Mouse (Mus musculus): ENCODE data around the gene Pde2a. TPM values are rescaled to one million over a fixed set of nuclear protein-coding genes. Genes with fewer than 3 reads are reported as not detected.

Pde2a gene
- polyA plus RNA-seq, 1 experiment from 2014 or later: 5.9 TPM

DNA sequence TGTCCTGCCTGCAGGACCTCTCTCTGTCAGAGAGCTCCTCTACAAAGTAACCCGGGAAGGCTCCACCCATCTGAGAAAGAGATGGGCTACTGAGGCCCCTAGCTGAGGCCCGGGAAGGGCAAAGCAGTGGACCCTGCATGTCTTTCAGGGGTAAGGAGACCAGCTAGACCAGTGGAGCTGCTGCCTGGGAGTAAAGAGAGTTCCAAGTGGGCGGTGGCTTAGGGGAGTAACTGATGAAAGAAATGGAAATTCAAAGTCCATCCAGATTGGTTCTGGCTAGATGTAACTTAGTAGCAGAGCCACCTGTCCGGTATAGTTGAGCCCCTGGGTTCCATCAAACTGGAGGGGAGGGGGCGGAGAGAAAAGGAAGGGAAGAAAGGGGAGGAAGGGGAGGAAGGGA is 112.9 kb downstream of the Pde2a start:
- H3K4me3 ChIP-seq (ENCODE audit: low read depth, low read length): no peak overlapping the region
- peaks cover 6% of the 10 kb centered on the region; the same call in 1 of the 2 replicates for H3K27me3 ChIP-seq (ENCODE audit: control insufficient read depth, insufficient read depth, low read length)
- no peak overlapping the region for H3K27ac ChIP-seq (ENCODE audit: low read depth, low read length)
- no peak overlapping the region for H3K9ac ChIP-seq (ENCODE audit: low read depth, low read length)
- H3K36me3 ChIP-seq (ENCODE audit: control insufficient read depth, insufficient read depth, low read length): no peaks in the 10 kb centered on the region
- no peak overlapping the region for H3K4me2 ChIP-seq
- no peak for ATAC-seq (replicated peaks; ENCODE audit: insufficient number of reproducible peaks, low FRiP score, low TSS enrichment)
- no peaks in the 10 kb centered on the region for H3K4me1 ChIP-seq (ENCODE audit: control insufficient read depth, insufficient read depth, low read length)
- 29% methylated on average over 5 of the region's 5 CpGs for WGBS (ENCODE audit: insufficient replicate concordance)
- no peaks in the 10 kb centered on the region for H3K9me3 ChIP-seq (replicated peaks; ENCODE audit: control insufficient read depth, low read length)

DNA sequence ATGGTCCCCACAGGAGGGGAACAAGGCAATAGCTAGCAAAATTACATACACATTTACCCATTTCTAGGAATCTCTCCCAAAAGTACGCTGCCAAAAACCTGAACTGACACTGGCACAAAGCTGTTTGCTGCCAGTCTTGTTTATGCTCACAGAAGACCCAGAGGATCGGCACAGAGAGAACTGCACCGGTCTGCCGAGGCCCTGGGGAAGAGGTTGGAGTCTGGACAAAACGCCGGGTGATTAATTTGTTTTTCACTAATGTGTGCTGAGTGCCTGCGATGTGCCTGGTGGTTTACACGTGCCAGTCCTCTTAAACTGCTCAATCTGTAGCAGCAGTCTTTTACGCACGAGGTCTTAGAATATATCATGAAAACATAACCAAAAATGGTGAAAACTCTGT is 113.6 kb downstream of the Pde2a start:
- ATAC-seq (replicated peaks; ENCODE audit: insufficient number of reproducible peaks, low FRiP score, low TSS enrichment): no peak
- WGBS (ENCODE audit: insufficient replicate concordance): 75% methylated on average over 10 of the region's 10 CpGs

DNA sequence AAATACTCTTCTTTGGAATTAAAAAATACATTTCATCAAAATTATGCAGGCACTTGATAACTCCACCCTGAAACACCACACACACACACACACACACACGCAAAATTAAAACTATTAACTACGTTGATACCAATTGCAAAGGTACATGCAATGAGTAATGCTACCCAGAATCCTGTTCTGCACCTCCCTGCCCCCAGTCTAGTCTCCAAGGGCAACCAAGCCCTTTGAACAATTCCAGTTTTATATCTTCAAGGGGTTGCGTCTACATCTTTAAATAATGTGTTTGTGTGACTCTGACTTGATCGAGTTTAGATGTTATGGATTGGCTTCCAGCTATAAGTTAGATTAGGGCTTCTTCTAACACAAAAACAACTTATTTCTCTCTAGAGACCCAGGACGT is 114.0 kb downstream of the Pde2a start:
- Histone ChIP-seq H3K4me1 (ENCODE audit: control insufficient read depth, insufficient read depth, low read length) (no peaks in the 10 kb centered on the region), H3K4me3 (ENCODE audit: low read depth, low read length) (no peak overlapping the region), H3K4me2 (no peak overlapping the region), H3K9me3 (replicated peaks; ENCODE audit: control insufficient read depth, low read length) (no peaks in the 10 kb centered on the region), H3K27me3 (ENCODE audit: control insufficient read depth, insufficient read depth, low read length) (peaks cover 6% of the 10 kb centered on the region; the same call in 1 of the 2 replicates), H3K27ac (ENCODE audit: low read depth, low read length) (no peak overlapping the region), H3K9ac (ENCODE audit: low read depth, low read length) (no peak overlapping the region), H3K36me3 (ENCODE audit: control insufficient read depth, insufficient read depth, low read length) (no peaks in the 10 kb centered on the region)
- no peak for ATAC-seq (replicated peaks; ENCODE audit: insufficient number of reproducible peaks, low FRiP score, low TSS enrichment)
- WGBS (ENCODE audit: insufficient replicate concordance): 79% methylated on average over 5 of the region's 5 CpGs

More for the DNA sequence above, 113.6 kb downstream of the Pde2a start:
- Histone ChIP-seq H3K27ac (ENCODE audit: low read depth, low read length) (no peak overlapping the region), H3K27me3 (ENCODE audit: control insufficient read depth, insufficient read depth, low read length) (peaks cover 6% of the 10 kb centered on the region; the same call in 1 of the 2 replicates), H3K4me1 (ENCODE audit: control insufficient read depth, insufficient read depth, low read length) (no peaks in the 10 kb centered on the region), H3K4me2 (no peak overlapping the region), H3K9ac (ENCODE audit: low read depth, low read length) (no peak overlapping the region), H3K4me3 (ENCODE audit: low read depth, low read length) (no peak overlapping the region), H3K36me3 (ENCODE audit: control insufficient read depth, insufficient read depth, low read length) (no peaks in the 10 kb centered on the region), H3K9me3 (replicated peaks; ENCODE audit: control insufficient read depth, low read length) (no peaks in the 10 kb centered on the region)

DNA sequence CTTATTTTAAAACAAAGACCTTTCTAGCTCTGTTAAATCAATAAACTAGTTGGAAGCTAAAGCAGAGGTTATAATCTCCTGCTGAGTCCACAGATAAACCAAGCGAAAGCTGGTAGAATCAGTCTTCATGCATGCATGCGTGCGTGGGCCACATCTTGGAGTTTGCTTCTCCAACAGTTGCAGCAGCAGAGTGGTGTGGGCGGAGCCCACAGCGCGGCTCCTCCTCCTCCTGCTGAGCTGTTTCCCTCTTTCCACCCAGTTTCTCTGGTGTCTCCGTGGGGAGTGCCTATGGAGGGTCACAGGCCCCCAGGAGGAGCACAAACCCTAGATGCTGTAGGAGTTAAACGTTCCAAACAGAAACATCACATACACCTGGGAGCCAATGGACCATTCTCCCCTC is 116.0 kb downstream of the Pde2a start:
- Histone ChIP-seq H3K27me3 (ENCODE audit: control insufficient read depth, insufficient read depth, low read length) (peaks cover 6% of the 10 kb centered on the region; the same call in 1 of the 2 replicates), H3K9me3 (replicated peaks; ENCODE audit: control insufficient read depth, low read length) (no peaks in the 10 kb centered on the region), H3K4me2 (no peak overlapping the region; the same call in 1 of the 2 replicates), H3K9ac (ENCODE audit: low read depth, low read length) (no peak overlapping the region), H3K4me3 (ENCODE audit: low read depth, low read length) (no peak overlapping the region), H3K36me3 (ENCODE audit: control insufficient read depth, insufficient read depth, low read length) (no peaks in the 10 kb centered on the region), H3K4me1 (ENCODE audit: control insufficient read depth, insufficient read depth, low read length) (no peaks in the 10 kb centered on the region), H3K27ac (ENCODE audit: low read depth, low read length) (no peak overlapping the region)
- WGBS (ENCODE audit: insufficient replicate concordance): 45% methylated on average over 8 of the region's 8 CpGs
- ATAC-seq (replicated peaks; ENCODE audit: insufficient number of reproducible peaks, low FRiP score, low TSS enrichment): no peak

DNA sequence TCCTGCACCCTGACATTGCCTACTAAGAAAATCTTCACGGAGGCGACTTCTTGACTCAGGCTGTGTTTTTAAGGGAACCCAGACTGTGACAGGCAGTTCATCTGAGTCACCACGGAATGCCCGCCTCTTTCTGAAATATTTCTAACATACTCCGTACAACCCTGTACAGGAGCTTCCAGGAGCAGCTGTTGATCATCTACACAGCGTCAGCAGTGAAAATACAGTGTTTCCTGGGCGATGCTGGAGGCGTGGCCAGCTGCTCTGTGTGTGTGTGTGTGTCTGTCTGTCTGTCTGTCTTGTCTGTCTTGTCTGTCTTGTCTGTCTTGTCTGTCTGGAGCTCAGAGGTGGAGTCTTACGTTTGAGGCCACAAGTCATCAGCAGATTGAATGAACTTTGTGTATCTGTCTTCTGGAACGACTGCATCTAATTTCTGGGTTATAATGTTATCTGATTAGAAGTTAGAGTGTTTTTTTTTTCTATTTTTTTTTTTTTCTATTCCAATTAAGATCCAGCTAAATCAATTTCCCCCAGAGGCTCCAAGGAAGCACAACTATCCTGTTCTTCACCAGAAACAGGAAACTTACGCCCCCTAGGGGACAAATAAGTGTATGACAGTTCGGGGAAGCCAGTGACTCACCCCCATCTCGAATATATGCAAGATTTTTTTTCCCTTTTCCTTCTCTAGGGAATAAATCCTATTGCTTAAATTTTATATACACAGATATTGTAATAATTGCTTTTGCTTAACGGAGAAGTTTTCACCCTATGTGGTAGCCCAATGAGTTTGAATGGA is 116.8 kb downstream of the Pde2a start:
- H3K4me3 ChIP-seq (ENCODE audit: low read depth, low read length): no peak overlapping the region
- no peak overlapping the region for H3K4me2 ChIP-seq
- H3K4me1 ChIP-seq (ENCODE audit: control insufficient read depth, insufficient read depth, low read length): no peaks in the 10 kb centered on the region
- peaks cover 4% of the 10 kb centered on the region; the same call in 1 of the 2 replicates for H3K27me3 ChIP-seq (ENCODE audit: control insufficient read depth, insufficient read depth, low read length)
- no peak overlapping the region for H3K9ac ChIP-seq (ENCODE audit: low read depth, low read length)
- 41% methylated on average over 14 of the region's 14 CpGs for WGBS (ENCODE audit: insufficient replicate concordance)
- no peak for ATAC-seq (replicated peaks; ENCODE audit: insufficient number of reproducible peaks, low FRiP score, low TSS enrichment)
- H3K27ac ChIP-seq (ENCODE audit: low read depth, low read length): no peak overlapping the region
- no peaks in the 10 kb centered on the region for H3K36me3 ChIP-seq (ENCODE audit: control insufficient read depth, insufficient read depth, low read length)
- H3K9me3 ChIP-seq (replicated peaks; ENCODE audit: control insufficient read depth, low read length): no peaks in the 10 kb centered on the region

DNA sequence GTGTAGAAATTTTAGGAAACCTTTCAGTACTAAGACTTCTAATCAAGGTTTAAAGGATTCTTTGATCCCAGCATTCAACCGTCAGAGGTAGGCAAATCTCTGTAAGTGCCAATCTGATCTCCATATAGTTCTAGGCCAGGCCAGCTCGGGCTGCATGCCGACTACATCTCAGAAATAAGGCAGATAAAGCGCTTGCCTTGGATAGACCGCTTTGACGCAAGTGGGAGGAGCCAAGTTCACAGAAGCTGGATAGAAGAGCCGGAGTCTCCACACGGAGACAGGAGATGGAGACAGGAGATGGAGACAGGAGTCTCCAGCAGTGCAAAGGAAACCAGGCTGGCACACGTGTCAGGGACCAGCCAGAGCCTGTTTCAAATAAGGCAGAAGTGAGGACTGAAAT is 118.3 kb downstream of the Pde2a start:
- WGBS (ENCODE audit: insufficient replicate concordance): 25% methylated on average over 9 of the region's 9 CpGs
- Histone ChIP-seq H3K4me3 (ENCODE audit: low read depth, low read length) (no peak overlapping the region), H3K4me1 (ENCODE audit: control insufficient read depth, insufficient read depth, low read length) (no peaks in the 10 kb centered on the region), H3K27ac (ENCODE audit: low read depth, low read length) (no peak overlapping the region), H3K9ac (ENCODE audit: low read depth, low read length) (no peak overlapping the region), H3K9me3 (replicated peaks; ENCODE audit: control insufficient read depth, low read length) (no peaks in the 10 kb centered on the region), H3K27me3 (ENCODE audit: control insufficient read depth, insufficient read depth, low read length) (no peaks in the 10 kb centered on the region), H3K4me2 (no peak overlapping the region), H3K36me3 (ENCODE audit: control insufficient read depth, insufficient read depth, low read length) (no peaks in the 10 kb centered on the region)
- ATAC-seq (replicated peaks; ENCODE audit: insufficient number of reproducible peaks, low FRiP score, low TSS enrichment): no peak

DNA sequence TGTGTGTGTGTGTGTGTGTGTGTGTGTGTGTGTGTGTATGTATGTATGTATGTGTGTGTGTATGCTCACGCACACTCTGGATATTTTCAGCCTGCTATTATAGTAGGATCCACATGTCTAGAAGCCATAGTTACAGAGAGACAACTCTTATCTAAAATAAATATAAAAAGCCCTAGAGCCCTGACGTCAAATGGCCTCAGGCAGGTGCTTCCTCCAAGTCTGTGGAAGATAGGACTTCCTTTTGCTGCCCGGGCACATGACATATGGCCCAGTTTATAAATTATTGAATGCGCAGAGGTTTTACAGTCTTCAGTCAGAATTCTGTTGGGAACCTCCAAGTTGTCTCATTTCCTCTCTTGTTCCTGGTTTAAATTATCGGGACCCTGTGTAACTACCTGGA is 119.2 kb downstream of the Pde2a start:
- no peaks in the 10 kb centered on the region for H3K27me3 ChIP-seq (ENCODE audit: control insufficient read depth, insufficient read depth, low read length)
- H3K9ac ChIP-seq (ENCODE audit: low read depth, low read length): no peak overlapping the region
- H3K4me1 ChIP-seq (ENCODE audit: control insufficient read depth, insufficient read depth, low read length): no peaks in the 10 kb centered on the region
- WGBS (ENCODE audit: insufficient replicate concordance): 52% methylated on average over 5 of the region's 5 CpGs
- no peak overlapping the region for H3K27ac ChIP-seq (ENCODE audit: low read depth, low read length)
- H3K9me3 ChIP-seq (replicated peaks; ENCODE audit: control insufficient read depth, low read length): no peaks in the 10 kb centered on the region
- ATAC-seq (replicated peaks; ENCODE audit: insufficient number of reproducible peaks, low FRiP score, low TSS enrichment): no peak
- H3K36me3 ChIP-seq (ENCODE audit: control insufficient read depth, insufficient read depth, low read length): no peaks in the 10 kb centered on the region
- no peak overlapping the region for H3K4me2 ChIP-seq
- H3K4me3 ChIP-seq (ENCODE audit: low read depth, low read length): no peak overlapping the region

DNA sequence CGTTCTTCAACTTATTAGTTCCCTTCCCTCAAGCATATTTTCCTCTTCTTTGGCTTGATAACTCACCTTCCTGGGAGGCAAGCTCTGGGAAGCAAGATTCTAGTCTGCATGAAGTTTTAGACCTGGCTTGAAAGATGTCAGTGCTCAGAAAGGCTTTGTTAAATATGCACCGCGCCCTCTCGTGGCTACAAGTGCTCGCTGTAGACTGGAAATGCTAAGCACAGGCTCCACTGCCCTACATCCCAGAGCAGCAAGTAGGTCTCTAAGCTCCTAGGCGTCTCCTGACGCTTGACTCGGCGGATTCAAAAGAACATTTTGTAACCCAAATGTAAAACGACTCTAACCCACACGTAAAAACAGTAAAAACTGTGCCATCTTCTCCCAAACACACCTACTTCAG is 119.6 kb downstream of the Pde2a start:
- Histone ChIP-seq H3K27ac (ENCODE audit: low read depth, low read length) (no peak overlapping the region), H3K36me3 (ENCODE audit: control insufficient read depth, insufficient read depth, low read length) (no peaks in the 10 kb centered on the region), H3K4me2 (no peak overlapping the region), H3K9me3 (replicated peaks; ENCODE audit: control insufficient read depth, low read length) (no peaks in the 10 kb centered on the region), H3K4me3 (ENCODE audit: low read depth, low read length) (no peak overlapping the region), H3K9ac (ENCODE audit: low read depth, low read length) (no peak overlapping the region), H3K4me1 (ENCODE audit: control insufficient read depth, insufficient read depth, low read length) (no peaks in the 10 kb centered on the region), H3K27me3 (ENCODE audit: control insufficient read depth, insufficient read depth, low read length) (no peaks in the 10 kb centered on the region)
- no peak for ATAC-seq (replicated peaks; ENCODE audit: insufficient number of reproducible peaks, low FRiP score, low TSS enrichment)
- WGBS (ENCODE audit: insufficient replicate concordance): 4% methylated on average over 11 of the region's 11 CpGs

DNA sequence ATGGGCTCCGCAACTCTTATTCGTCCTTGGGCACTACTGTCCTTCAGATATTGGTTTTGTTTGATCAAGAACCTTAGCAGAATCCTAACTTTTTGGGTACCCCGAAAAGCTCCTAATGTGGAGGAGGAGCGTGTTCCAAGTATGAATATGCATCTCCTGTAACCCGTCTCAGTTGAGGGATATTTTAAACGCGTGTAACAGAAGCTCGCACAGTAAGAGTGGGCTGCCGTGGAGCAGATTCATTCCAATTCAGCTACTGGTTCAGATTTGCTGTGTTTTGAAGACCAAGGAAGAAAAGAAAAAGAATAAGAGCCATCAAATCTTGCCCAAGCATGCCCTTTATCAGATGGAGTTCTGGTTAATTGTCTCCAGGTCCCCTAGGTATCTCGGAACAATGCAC is 120.2 kb downstream of the Pde2a start:
- no peak overlapping the region for H3K4me3 ChIP-seq (ENCODE audit: low read depth, low read length)
- no peak overlapping the region for H3K27ac ChIP-seq (ENCODE audit: low read depth, low read length)
- H3K4me1 ChIP-seq (ENCODE audit: control insufficient read depth, insufficient read depth, low read length): no peaks in the 10 kb centered on the region
- no peak overlapping the region for H3K4me2 ChIP-seq
- no peaks in the 10 kb centered on the region for H3K27me3 ChIP-seq (ENCODE audit: control insufficient read depth, insufficient read depth, low read length)
- WGBS (ENCODE audit: insufficient replicate concordance): 72% methylated on average over 10 of the region's 10 CpGs
- H3K36me3 ChIP-seq (ENCODE audit: control insufficient read depth, insufficient read depth, low read length): no peaks in the 10 kb centered on the region
- no peak overlapping the region for H3K9ac ChIP-seq (ENCODE audit: low read depth, low read length)
- no peak for ATAC-seq (replicated peaks; ENCODE audit: insufficient number of reproducible peaks, low FRiP score, low TSS enrichment)
- no peaks in the 10 kb centered on the region for H3K9me3 ChIP-seq (replicated peaks; ENCODE audit: control insufficient read depth, low read length)

Measured in heart, embryonic 11.5 days (tissue).